Mouse (Mus musculus) forebrain, postnatal 0 days (tissue): ENCODE results near the gene Bscl2. TPM values are rescaled to one million over a fixed set of nuclear protein-coding genes. Genes with fewer than 3 reads are reported as not detected.

Experiments used
- ATAC-seq: fragments of 200-750 bp; cut with Nextera tagmentation; 2 replicates; pipeline ENCODE4 v1.8.0; 2017; ENCODE audit warnings: mild to moderate bottlenecking, moderate library complexity
- DNase-seq: peaks from one replicate; pipeline ENCODE4 v3.0.0-alpha.2; 2015
- H3K27ac ChIP-seq: fragments of 300-500 bp; sonication (generic); 2 replicates; pipeline ENCODE4 v1.5.1; 2014; ENCODE audit warnings: low read depth, mild to moderate bottlenecking, antibody characterized with exemption, low read length, moderate library complexity, mixed read lengths
- H3K27me3 ChIP-seq: fragments of 300-500 bp; sonication (generic); 2 replicates; pipeline ENCODE4 v1.6.1; 2014; ENCODE audit warnings: mild to moderate bottlenecking, low read length, mixed read lengths; ENCODE audit not compliant: insufficient read depth
- H3K36me3 ChIP-seq: fragments of 300-500 bp; sonication (generic); 2 replicates; pipeline ENCODE4 v1.6.1; 2014; ENCODE audit warnings: mild to moderate bottlenecking, moderate library complexity; ENCODE audit not compliant: insufficient read depth
- H3K4me1 ChIP-seq: fragments of 300-500 bp; sonication (generic); 2 replicates; pipeline ENCODE4 v1.6.1; 2014; ENCODE audit warnings: antibody characterized with exemption; ENCODE audit not compliant: insufficient read depth
- H3K4me2 ChIP-seq: fragments of 300-500 bp; sonication (generic); 2 replicates; pipeline ENCODE4 v1.6.1; 2014; ENCODE audit warnings: low read depth, mild to moderate bottlenecking, moderate library complexity
- H3K4me3 ChIP-seq: fragments of 300-500 bp; sonication (generic); 2 replicates; pipeline ENCODE4 v1.5.1; 2014; ENCODE audit warnings: low read depth, low read length, mixed read lengths
- H3K9ac ChIP-seq: fragments of 300-500 bp; sonication (generic); 2 replicates; pipeline ENCODE4 v1.6.1; 2014; ENCODE audit warnings: mild to moderate bottlenecking
- H3K9me3 ChIP-seq: fragments of 300-500 bp; sonication (generic); 2 replicates; pipeline ENCODE4 v1.6.1; 2016; ENCODE audit warnings: low read length
- CTCF ChIP-seq: sonication (generic); IDR thresholded peaks from 2 replicates; pipeline ENCODE4 v1.5.1; 2016; ENCODE audit warnings: antibody characterized with exemption, control low read depth, low read depth
- WGBS: fragments of 180-500 bp; shearing (Covaris S2); extraction: QIAGEN DNeasy Blood & Tissue Kit; methylation state at CpG from one replicate; pipeline ENCODE4 v1.1.7; 2014; 5-methylcytosine and 5-hydroxymethylcytosine counted together
- polyA plus RNA-seq: library from polyadenylated mRNA; unstranded; fragments of >200 nt; fragmentation: Nextera tagmentation; extraction: Ambion mirVana; gene quantifications from 2 replicates; pipeline ENCODE4 v1.2.1, GENCODE M21; 2015
- total RNA-seq: library from RNA; depleted of rRNA; stranded (reverse); fragments of >200 nt; gene quantifications from 2 replicates; pipeline ENCODE4 v1.2.3, GENCODE M21; 2014

Gene Bscl2
- total and polyA plus RNA-seq, 2 experiments from 2014 or later = 81.5 to 88.9 TPM

- Histone ChIP-seq H3K27me3 (no peaks in the 10 kb centered on the region), H3K27ac (peak overlapping the region; percentile 98), H3K4me3 (peak overlapping the region; percentile 72), H3K9me3 (no peaks in the 10 kb centered on the region), H3K4me2 (peak overlapping the region; percentile 84), H3K9ac (peak overlapping the region; percentile 97), H3K4me1 (peaks cover 5% of the 10 kb centered on the region), H3K36me3 (peaks cover 17% of the 10 kb centered on the region)
- ATAC-seq = no peak
- WGBS = 8% methylated on average over 29 of the region's 29 CpGs
- TF ChIP-seq CTCF = no peak
- peak; percentile 64 for DNase-seq
These were observed 2.9 kb downstream of the Bscl2 start for GRCm38 (mm10) chr19:8839908-8840791.

- Histone ChIP-seq H3K9me3 (no peaks in the 10 kb centered on the region), H3K4me2 (peak overlapping the region; percentile 84), H3K36me3 (peaks cover 22% of the 10 kb centered on the region), H3K27me3 (no peaks in the 10 kb centered on the region), H3K4me1 (peaks cover 5% of the 10 kb centered on the region), H3K4me3 (peak overlapping the region; percentile 72), H3K27ac (peak overlapping the region; percentile 29; the same call in 1 of the 2 replicates), H3K9ac (peak overlapping the region; percentile 97)
- no peak for ATAC-seq
- no peak for DNase-seq
- no peak for TF ChIP-seq CTCF
- 91% methylated on average over 7 of the region's 7 CpGs for WGBS
These were observed 3.7 kb downstream of the Bscl2 start for GRCm38 (mm10) chr19:8841012-8841411.

- TF ChIP-seq CTCF = no peak
- peaks cover 42% of the 10 kb centered on the region for H3K36me3 ChIP-seq
- no peak for DNase-seq
- WGBS = 89% methylated on average over 6 of the region's 6 CpGs
- no peak overlapping the region for H3K4me2 ChIP-seq
- H3K27me3 ChIP-seq = no peaks in the 10 kb centered on the region
- no peaks in the 10 kb centered on the region for H3K9me3 ChIP-seq
- no peak overlapping the region for H3K27ac ChIP-seq
- ATAC-seq = no peak
- H3K4me3 ChIP-seq = no peak overlapping the region
- peaks cover 5% of the 10 kb centered on the region for H3K4me1 ChIP-seq
- H3K9ac ChIP-seq = no peak overlapping the region
These were observed 5.7 kb downstream of the Bscl2 start for GRCm38 (mm10) chr19:8842961-8843360.

GRCm38 (mm10) chr19:8844371-8845129 is 7.3 kb downstream of the Bscl2 start:
- H3K27me3 ChIP-seq = no peaks in the 10 kb centered on the region
- H3K36me3 ChIP-seq = peaks cover 54% of the 10 kb centered on the region
- no peaks in the 10 kb centered on the region for H3K9me3 ChIP-seq
- DNase-seq (peak; percentile 86), ATAC-seq (no peak)
- H3K4me2 ChIP-seq = no peak overlapping the region
- WGBS = 62% methylated on average over 5 of the region's 5 CpGs
- TF ChIP-seq CTCF = peak; percentile 80
- no peak overlapping the region for H3K27ac ChIP-seq
- no peak overlapping the region for H3K4me3 ChIP-seq
- H3K9ac ChIP-seq = no peak overlapping the region
- peaks cover 5% of the 10 kb centered on the region for H3K4me1 ChIP-seq

GRCm38 (mm10) chr19:8848356-8848755 is 11.1 kb downstream of the Bscl2 start:
- Histone ChIP-seq H3K36me3 (peaks cover 37% of the 10 kb centered on the region), H3K27ac (no peak overlapping the region), H3K4me3 (no peak overlapping the region), H3K4me2 (no peak overlapping the region), H3K4me1 (no peaks in the 10 kb centered on the region), H3K9ac (no peak overlapping the region), H3K9me3 (no peaks in the 10 kb centered on the region), H3K27me3 (no peaks in the 10 kb centered on the region)
- WGBS = 87% methylated on average over 5 of the region's 5 CpGs
- no peak for TF ChIP-seq CTCF
- DNase-seq (no peak), ATAC-seq (no peak)

- TF ChIP-seq CTCF = no peak
- Histone ChIP-seq H3K27me3 (no peaks in the 10 kb centered on the region), H3K9me3 (no peaks in the 10 kb centered on the region), H3K9ac (no peak within 1 kb of the TSS), H3K27ac (no peak within 1 kb of the TSS), H3K36me3 (peaks cover 37% of the 10 kb centered on the region), H3K4me1 (no peaks in the 10 kb centered on the region), H3K4me2 (no peak within 1 kb of the TSS), H3K4me3 (no peak within 1 kb of the TSS)
- ATAC-seq = peak; percentile 45
- WGBS = 38% methylated on average over 7 of the region's 7 CpGs
- DNase-seq = no peak
These were observed 13.2 kb downstream of the Bscl2 start, which contains the start of gene Lrrn4cl for GRCm38 (mm10) chr19:8850402-8850901. Gene Lrrn4cl, plus strand, starts transcription at chr19:8850768.

GRCm38 (mm10) chr19:8851639-8852038 is 14.4 kb downstream of the Bscl2 start:
- no peak for TF ChIP-seq CTCF
- ATAC-seq (no peak), DNase-seq (no peak)
- Histone ChIP-seq H3K36me3 (peaks cover 25% of the 10 kb centered on the region), H3K27me3 (no peaks in the 10 kb centered on the region), H3K4me1 (no peaks in the 10 kb centered on the region), H3K4me2 (no peak overlapping the region), H3K27ac (no peak overlapping the region), H3K4me3 (no peak overlapping the region), H3K9me3 (no peaks in the 10 kb centered on the region), H3K9ac (no peak overlapping the region)
- 54% methylated on average over 7 of the region's 7 CpGs for whole genome bisulfite sequencing
